Mouse (Mus musculus): ENCODE data around the gene Thap7. TPM values are rescaled to one million over a fixed set of nuclear protein-coding genes. Genes with fewer than 3 reads are reported as not detected.

The Thap7 gene
- polyA plus RNA-seq (2015; fragmentation: Nextera tagmentation; extraction: Ambion mirVana): 61.8 and 64.5 TPM in 2 replicates

DNA sequence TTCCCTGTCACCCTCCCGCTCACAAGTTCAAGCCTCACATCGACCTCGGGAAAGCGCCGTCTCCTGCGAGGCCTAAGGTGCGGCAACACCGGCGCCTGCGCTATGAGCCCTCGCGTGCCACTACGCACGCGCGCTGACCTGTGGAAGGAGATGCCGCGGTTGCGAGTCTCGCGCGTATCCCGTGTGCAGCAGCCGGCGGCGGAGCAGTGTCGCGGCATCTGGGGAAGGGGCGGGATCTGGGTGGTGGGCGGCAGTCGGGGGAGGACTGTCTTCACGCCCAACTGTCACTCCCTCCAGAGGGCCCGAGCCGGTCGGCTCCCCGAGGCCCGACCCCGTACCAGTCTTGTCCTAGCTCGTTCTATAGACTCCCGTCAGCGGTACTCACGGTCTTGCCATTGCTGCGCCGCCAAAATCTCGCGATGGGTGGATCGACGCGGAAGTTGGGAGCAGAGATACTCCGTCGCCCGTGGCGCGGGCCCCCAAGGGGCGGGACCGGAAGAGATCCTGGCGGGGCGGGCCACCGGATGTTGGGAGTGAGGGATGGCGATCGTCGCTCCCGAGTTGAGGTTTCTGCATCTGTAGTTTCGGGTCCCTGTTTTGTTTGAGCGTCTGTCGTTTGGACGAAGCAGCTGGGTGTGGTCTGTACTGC lies at the start of gene Thap7:
Gene Thap7 (minus strand): TSS at position 497 of the 649 bp plus-strand sequence.
- no peaks in the 10 kb centered on the region for H3K27me3 ChIP-seq
- peak; percentile 98 for ATAC-seq (ENCODE audit: low FRiP score, low read depth)
- peaks cover 23% of the 10 kb centered on the region for H3K36me3 ChIP-seq
- H3K9me3 ChIP-seq: no peaks in the 10 kb centered on the region
- peak within 1 kb of the TSS; percentile 88 for H3K4me2 ChIP-seq
- H3K4me3 ChIP-seq: peak within 1 kb of the TSS; percentile 74
- peaks cover 23% of the 10 kb centered on the region for H3K4me1 ChIP-seq (replicated peaks)
- H3K27ac ChIP-seq (replicated peaks): peak within 1 kb of the TSS; percentile 99
- H3K9ac ChIP-seq: peak within 1 kb of the TSS; percentile 86
- WGBS: under 1% methylated on average over 67 of the region's 67 CpGs

DNA sequence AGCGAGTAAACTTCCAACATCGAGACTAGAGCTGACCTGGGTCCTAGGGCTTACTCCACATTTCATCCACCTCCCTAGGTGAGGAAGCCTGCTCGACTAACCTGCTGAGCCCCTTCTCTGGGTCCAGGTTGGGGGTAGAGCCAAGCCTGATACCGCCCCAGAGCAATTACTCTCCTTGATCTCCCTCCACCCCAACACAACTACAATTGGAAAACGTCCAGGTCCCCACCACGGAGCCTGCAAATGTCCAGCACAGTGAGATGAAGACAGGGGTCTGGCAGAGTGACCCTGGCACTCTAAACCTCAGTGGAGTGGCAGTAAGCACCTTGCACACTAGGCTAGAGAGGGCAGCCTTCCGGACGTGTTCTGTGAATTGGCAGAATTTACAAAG lies 45.9 kb upstream of the Thap7 start:
- 0 out of 2 replicates have a peak, but pooled peaks cover 3% of the 10 kb centered on the region for H3K36me3 ChIP-seq
- no peak; the same call in none of the 2 replicates for ATAC-seq (ENCODE audit: low FRiP score, low read depth)
- no peaks in the 10 kb centered on the region for H3K9me3 ChIP-seq
- peak overlapping the region; percentile 75 for H3K4me2 ChIP-seq
- peak overlapping the region; percentile 58 for H3K9ac ChIP-seq
- peaks cover 10% of the 10 kb centered on the region for H3K27me3 ChIP-seq
- peaks cover 22% of the 10 kb centered on the region for H3K4me1 ChIP-seq (replicated peaks)
- WGBS: 16% methylated on average over 8 of the region's 8 CpGs
- H3K27ac ChIP-seq (replicated peaks): peak overlapping the region; percentile 77
- peak overlapping the region; percentile 63 for H3K4me3 ChIP-seq

DNA sequence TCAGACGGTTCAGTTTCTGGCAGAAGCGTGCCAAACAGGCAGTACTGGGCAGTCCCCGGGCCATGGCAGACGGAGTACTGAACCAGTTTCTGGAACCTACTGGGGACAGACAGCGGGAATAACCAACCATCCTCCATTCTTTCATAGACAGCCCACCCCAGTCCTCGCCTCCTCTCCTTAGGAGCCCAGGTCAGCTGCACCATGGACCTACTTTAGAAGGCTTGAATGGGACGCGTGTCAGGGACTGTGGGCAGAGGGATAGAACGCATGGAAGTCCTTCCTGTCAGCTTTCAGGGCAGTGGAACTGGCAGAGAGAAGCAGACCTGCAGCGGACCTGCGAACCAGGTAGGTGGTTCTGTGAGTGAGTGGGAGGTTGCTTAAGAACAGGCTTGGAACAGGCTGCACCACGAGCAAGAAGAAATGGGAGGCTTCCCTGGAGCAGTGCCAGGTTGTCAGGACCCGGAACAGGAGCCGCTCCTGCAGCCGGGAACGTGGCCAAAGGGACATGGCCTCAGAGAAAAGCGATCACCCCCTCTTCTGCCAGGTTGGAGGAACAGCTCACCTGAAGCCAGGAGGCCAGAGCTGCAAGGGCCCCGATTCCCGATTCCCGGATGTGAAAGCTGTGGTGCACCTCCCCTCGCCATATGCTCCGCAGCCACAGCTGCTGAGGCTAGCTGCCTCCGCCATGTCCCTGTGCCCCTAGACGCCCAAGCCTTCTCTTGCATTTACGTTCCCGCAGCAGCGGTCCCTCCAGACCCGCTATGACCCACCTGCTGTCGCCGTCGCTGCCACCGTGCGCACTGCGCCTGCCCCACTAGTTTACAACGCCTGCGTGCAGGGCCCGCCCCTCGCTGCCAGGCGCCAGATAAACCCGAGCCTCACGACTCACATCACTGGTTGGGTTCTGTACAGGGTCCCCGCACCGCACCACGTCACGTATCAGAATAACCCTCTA lies 45.2 kb upstream of the Thap7 start:
- Histone ChIP-seq H3K4me1 (replicated peaks) (peaks cover 22% of the 10 kb centered on the region), H3K27ac (replicated peaks) (peak overlapping the region; percentile 77), H3K27me3 (peaks cover 10% of the 10 kb centered on the region), H3K36me3 (0 out of 2 replicates have a peak, but pooled peaks cover 3% of the 10 kb centered on the region), H3K4me2 (peak overlapping the region; percentile 75), H3K9me3 (no peaks in the 10 kb centered on the region), H3K9ac (peak overlapping the region; percentile 58), H3K4me3 (peak overlapping the region; percentile 63)
- WGBS: 13% methylated on average over 45 of the region's 45 CpGs
- peak; percentile 88 for ATAC-seq (ENCODE audit: low FRiP score, low read depth)

DNA sequence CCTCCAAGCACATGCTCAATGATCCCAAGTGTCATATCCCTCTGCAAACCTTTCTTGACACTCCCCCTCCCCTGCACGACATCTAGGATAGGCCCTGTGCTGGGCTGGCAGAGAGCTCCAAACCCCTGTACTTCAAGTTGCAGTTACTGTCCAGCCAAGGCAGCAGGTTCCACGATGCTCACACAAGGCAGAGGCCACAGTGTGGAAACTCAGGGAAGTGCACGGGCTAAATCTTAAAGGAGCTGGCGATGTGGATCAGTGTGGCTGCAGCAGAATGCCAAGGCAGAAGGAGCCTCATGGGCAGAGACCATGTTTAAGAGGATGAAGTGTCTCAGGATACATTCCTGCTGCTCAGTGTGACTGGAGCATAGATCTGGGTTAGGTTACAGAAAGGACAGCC lies 35.2 kb upstream of the Thap7 start:
- H3K9ac ChIP-seq: no peak overlapping the region
- no peak overlapping the region for H3K4me3 ChIP-seq
- H3K4me2 ChIP-seq: no peak overlapping the region
- H3K27me3 ChIP-seq: no peaks in the 10 kb centered on the region
- no peaks in the 10 kb centered on the region for H3K36me3 ChIP-seq
- ATAC-seq (ENCODE audit: low FRiP score, low read depth): no peak
- WGBS: 36% methylated on average over 4 of the region's 4 CpGs
- H3K4me1 ChIP-seq (replicated peaks): peaks cover 13% of the 10 kb centered on the region
- H3K9me3 ChIP-seq: no peaks in the 10 kb centered on the region
- no peak overlapping the region for H3K27ac ChIP-seq (replicated peaks)

DNA sequence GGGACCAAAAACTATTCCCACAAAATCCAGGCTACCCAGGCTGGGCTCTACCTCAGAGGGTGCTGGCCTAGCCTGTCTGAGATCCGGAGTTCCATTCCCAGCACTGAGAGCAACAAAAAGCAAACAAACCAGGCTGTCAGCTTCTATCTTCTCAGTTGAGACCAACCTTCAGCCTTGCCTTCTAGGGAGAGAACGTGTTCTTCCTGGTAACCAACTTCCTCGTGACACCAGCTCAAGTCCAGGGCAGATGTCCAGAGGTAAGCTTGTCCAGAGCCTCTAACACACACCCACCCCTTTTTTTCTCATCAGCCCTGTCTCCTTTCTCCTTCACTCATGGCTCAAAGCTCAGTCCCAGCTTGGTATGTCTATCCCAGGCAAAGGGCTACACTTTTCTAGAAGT lies 33.8 kb upstream of the Thap7 start:
- no peak overlapping the region for H3K4me3 ChIP-seq
- peaks cover 8% of the 10 kb centered on the region for H3K27me3 ChIP-seq
- peaks cover 18% of the 10 kb centered on the region for H3K4me1 ChIP-seq (replicated peaks)
- no peaks in the 10 kb centered on the region for H3K36me3 ChIP-seq
- no peaks in the 10 kb centered on the region for H3K9me3 ChIP-seq
- no peak overlapping the region for H3K4me2 ChIP-seq
- H3K27ac ChIP-seq (replicated peaks): no peak overlapping the region
- 75% methylated on average over 3 of the region's 3 CpGs for WGBS
- no peak for ATAC-seq (ENCODE audit: low FRiP score, low read depth)
- no peak overlapping the region for H3K9ac ChIP-seq

DNA sequence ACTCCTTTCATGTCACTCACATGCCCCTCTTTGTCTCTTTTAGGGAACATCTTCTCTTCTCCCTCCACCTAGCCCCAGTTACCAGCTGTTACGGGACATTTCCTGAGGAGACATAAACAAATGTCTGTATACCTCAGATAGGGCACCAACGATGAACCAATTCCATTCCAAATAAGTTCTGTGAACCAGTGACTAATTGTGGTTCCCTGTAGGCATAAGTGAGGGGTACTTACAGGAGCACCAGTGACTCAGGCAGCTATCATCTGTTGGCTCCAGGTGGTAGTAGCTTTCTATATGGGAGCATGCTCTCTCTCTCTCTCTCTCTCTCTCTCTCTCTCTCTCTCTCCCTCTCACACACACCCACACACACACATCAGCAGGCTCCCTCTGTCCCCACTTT lies 33.3 kb upstream of the Thap7 start:
- 79% methylated on average over 2 of the region's 2 CpGs for WGBS
- no peak overlapping the region for H3K9ac ChIP-seq
- no peak for ATAC-seq (ENCODE audit: low FRiP score, low read depth)

DNA sequence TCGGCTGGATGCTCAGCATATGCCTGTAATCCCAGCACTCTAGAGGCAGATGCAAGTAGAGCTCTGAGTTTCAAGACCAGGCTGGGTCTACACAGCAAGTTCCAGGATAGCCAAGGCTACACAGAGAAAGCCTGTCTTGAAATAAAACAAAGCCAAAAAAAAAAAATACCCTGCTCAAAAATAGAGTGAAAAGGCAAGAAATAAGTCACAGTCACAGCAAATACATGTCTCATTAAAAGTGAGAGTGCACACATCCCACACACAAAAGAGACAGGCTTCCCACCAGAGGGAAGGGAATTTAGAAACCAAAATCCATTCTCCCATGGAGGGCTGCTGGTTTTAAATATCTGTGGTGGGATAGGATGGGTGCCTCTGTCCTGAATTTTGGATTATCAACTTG lies 32.6 kb upstream of the Thap7 start:
- WGBS: 26% methylated on average over 1 of the region's 1 CpGs
- no peak overlapping the region for H3K4me3 ChIP-seq

More for the DNA sequence above, 33.3 kb upstream of the Thap7 start:
- Histone ChIP-seq H3K4me3 (no peak overlapping the region), H3K4me1 (replicated peaks) (peaks cover 18% of the 10 kb centered on the region), H3K27me3 (peaks cover 12% of the 10 kb centered on the region), H3K27ac (replicated peaks) (no peak overlapping the region), H3K4me2 (no peak overlapping the region), H3K36me3 (no peaks in the 10 kb centered on the region), H3K9me3 (no peaks in the 10 kb centered on the region)

DNA sequence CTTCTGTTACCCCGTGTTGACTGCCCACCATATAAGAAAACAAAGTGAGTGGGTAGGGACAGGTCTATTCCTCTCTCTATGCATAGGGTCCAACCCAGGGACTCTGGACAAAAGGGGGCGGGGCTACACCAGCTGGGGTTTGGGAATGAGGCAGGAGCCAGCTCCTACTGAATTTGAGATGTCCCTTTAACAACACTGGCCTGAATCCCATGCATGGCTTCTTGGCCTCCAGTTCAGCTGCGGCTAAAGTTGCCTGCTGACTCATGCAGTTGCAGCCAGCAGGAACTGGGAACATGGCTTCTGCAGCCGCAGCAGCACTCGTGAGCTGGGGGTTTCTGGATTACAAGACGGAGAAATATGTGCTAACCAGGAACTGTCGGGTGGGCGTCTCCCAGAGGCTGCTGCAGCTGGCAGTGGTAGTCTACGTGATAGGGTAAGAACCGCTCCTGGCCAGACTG lies 30.8 kb upstream of the Thap7 start, which contains the start of gene P2rx6:
Gene P2rx6 (plus strand): TSS at position 135 of the 458 bp plus-strand sequence.
- 1% methylated on average over 10 of the region's 10 CpGs for WGBS
- H3K27ac ChIP-seq (replicated peaks): peak within 1 kb of the TSS; percentile 64
- peak within 1 kb of the TSS; percentile 47 for H3K4me2 ChIP-seq
- no peak within 1 kb of the TSS for H3K9ac ChIP-seq
- H3K4me3 ChIP-seq: peak within 1 kb of the TSS; percentile 18
- no peaks in the 10 kb centered on the region for H3K9me3 ChIP-seq
- no peaks in the 10 kb centered on the region for H3K36me3 ChIP-seq
- peaks cover 12% of the 10 kb centered on the region for H3K27me3 ChIP-seq
- peak; percentile 68 for ATAC-seq (ENCODE audit: low FRiP score, low read depth)
- H3K4me1 ChIP-seq (replicated peaks): peaks cover 30% of the 10 kb centered on the region

More for the DNA sequence above, 32.6 kb upstream of the Thap7 start:
- Histone ChIP-seq H3K27ac (replicated peaks) (no peak overlapping the region), H3K9me3 (no peaks in the 10 kb centered on the region), H3K4me1 (replicated peaks) (peaks cover 24% of the 10 kb centered on the region), H3K36me3 (no peaks in the 10 kb centered on the region), H3K4me2 (no peak overlapping the region), H3K27me3 (peaks cover 12% of the 10 kb centered on the region), H3K9ac (no peak overlapping the region)
- no peak for ATAC-seq (ENCODE audit: low FRiP score, low read depth)

DNA sequence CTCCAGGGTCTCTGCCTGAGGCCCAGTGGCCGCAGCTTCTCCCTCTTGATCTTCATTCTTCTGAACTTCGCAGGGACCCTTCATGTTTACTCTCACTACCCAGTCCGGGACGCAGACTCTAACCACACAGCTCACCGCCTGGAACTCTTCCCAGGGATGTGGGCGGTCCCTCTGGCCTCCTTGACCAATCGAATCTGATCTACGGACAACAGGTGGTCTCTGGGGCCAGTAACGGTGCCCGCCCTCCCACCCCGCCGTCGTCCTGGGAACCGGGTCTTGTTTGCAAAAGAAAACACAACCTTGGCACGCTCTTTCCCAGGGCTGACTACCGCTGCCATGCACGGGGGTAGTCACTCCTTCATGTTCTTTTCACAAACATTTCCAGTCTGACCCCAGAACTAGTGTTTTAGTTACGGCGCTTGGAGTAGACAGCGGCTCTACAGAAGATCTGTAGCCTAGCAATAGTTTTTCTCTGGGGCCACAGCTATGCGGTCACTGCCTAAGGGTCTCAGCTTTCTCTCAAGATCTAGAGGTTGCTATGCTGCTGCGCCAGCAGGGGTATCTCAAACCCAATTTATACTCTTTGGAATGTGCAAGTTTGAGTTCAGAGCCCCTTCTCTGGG lies 30.3 kb upstream of the Thap7 start, which contains the start of gene Lrrc74b:
Gene Lrrc74b (minus strand): TSS at position 120 of the 623 bp plus-strand sequence.
- peak; percentile 79 for ATAC-seq (ENCODE audit: low FRiP score, low read depth)
- peak within 1 kb of the TSS; percentile 18 for H3K4me3 ChIP-seq
- WGBS: under 1% methylated on average over 22 of the region's 22 CpGs

DNA sequence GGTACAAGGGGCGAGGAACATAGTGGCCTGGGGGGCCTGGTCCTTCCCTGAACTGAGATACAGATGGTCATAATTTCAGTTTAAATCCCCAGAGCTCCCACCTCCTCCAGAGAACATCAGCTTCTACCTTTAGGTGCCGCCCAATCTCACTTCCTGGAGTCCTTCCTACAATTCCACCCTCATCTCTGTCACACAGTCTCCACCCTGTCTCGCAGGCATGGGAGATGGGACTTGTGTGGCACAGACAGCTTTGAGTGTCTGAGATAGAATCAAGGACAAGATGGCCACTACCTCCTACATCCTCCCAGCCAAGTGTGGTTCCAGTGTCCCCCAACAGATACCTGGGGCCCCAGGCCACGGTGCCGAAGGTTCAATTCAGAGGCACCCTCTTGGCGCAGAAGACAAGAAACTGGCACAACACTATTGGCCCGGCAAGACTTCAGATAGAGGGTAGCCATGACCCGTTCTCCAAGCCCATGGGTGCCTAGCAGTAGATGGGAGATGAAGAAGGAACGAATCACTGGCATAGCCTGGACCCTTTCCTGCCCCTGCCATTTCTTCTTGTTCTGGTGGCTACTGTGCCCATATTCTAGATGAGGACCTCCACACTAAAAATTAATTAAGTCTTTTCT lies 28.6 kb upstream of the Thap7 start:
- Histone ChIP-seq H3K27ac (replicated peaks) (no peak overlapping the region), H3K4me3 (no peak overlapping the region), H3K9ac (no peak overlapping the region), H3K4me2 (no peak overlapping the region), H3K36me3 (no peaks in the 10 kb centered on the region), H3K27me3 (peaks cover 12% of the 10 kb centered on the region), H3K9me3 (no peaks in the 10 kb centered on the region), H3K4me1 (replicated peaks) (peaks cover 36% of the 10 kb centered on the region)
- ATAC-seq (ENCODE audit: low FRiP score, low read depth): no peak
- 72% methylated on average over 9 of the region's 9 CpGs for WGBS

More for the DNA sequence above, 30.3 kb upstream of the Thap7 start, which contains the start of gene Lrrc74b:
- Histone ChIP-seq H3K27ac (replicated peaks) (peak within 1 kb of the TSS; percentile 64), H3K4me1 (replicated peaks) (peaks cover 30% of the 10 kb centered on the region), H3K27me3 (peaks cover 12% of the 10 kb centered on the region), H3K36me3 (no peaks in the 10 kb centered on the region), H3K4me2 (peak within 1 kb of the TSS; percentile 47), H3K9ac (no peak within 1 kb of the TSS), H3K9me3 (no peaks in the 10 kb centered on the region)

DNA sequence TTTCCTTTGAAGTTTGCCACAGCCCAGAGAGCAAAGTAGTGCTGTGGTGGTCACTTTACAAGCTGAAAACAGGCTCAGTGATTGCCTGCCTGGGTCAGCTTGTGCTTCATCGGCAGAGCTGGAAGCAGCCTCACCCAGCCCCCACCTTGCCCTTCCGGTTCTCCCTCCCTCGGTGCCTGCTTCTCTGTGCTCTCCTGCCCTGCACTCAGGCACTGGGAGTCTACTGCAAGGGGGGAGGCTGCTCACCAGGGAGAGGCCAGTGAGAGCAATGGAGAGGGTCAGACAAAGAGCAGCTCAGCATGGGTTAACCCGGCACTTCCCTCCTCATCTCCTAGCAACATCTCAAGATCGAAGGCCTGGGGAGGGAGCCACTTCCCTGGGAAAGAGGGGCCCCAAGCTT lies 27.9 kb upstream of the Thap7 start:
- H3K27ac ChIP-seq (replicated peaks): no peak overlapping the region
- WGBS: 0% methylated on average over 5 of the region's 5 CpGs
- no peak for ATAC-seq (ENCODE audit: low FRiP score, low read depth)
- peaks cover 43% of the 10 kb centered on the region for H3K4me1 ChIP-seq (replicated peaks)
- no peaks in the 10 kb centered on the region for H3K36me3 ChIP-seq
- H3K9ac ChIP-seq: no peak overlapping the region
- H3K4me2 ChIP-seq: peak overlapping the region; percentile 24; the same call in 1 of the 2 replicates
- H3K27me3 ChIP-seq: peaks cover 12% of the 10 kb centered on the region
- no peaks in the 10 kb centered on the region for H3K9me3 ChIP-seq
- H3K4me3 ChIP-seq: no peak overlapping the region

All from hindbrain, embryonic 15.5 days (tissue).